Mouse (Mus musculus) liver, embryonic 13.5 days (tissue): ENCODE measurements at regions not wholly inside any gene's neighbourhood (a gene's known extent, or its start where the extent isn't known, plus 50 kb on each side); places are given as distances from the start of the nearest gene placed in this dataset.

ENCODE experiments used
- ATAC-seq: fragments of 200-750 bp; cut with Nextera tagmentation; 2 replicates; pipeline ENCODE4 v1.8.0; 2017; ENCODE audit warnings: low read depth, mild to moderate bottlenecking, moderate number of reproducible peaks, moderate library complexity
- DNase-seq: peaks from one replicate; pipeline ENCODE4 v3.0.0; 2022
- H3K27ac ChIP-seq: fragments of 300-500 bp; sonication (generic); 2 replicates; pipeline ENCODE4 v1.5.1; 2015; ENCODE audit warnings: moderate library complexity, mild to moderate bottlenecking, inconsistent platforms
- H3K27me3 ChIP-seq: fragments of 300-500 bp; sonication (generic); 2 replicates; pipeline ENCODE4 v1.6.1; 2015; ENCODE audit warnings: mild to moderate bottlenecking, inconsistent platforms
- H3K36me3 ChIP-seq: fragments of 300-500 bp; sonication (generic); 2 replicates; pipeline ENCODE4 v1.6.1; 2015; ENCODE audit warnings: mild to moderate bottlenecking, inconsistent platforms
- H3K4me1 ChIP-seq: fragments of 300-500 bp; sonication (generic); replicated peaks from 2 replicates; pipeline ENCODE4 v1.6.1; 2015; ENCODE audit warnings: inconsistent platforms
- H3K4me2 ChIP-seq: fragments of 300-500 bp; sonication (generic); 2 replicates; pipeline ENCODE4 v1.6.1; 2015; ENCODE audit warnings: inconsistent platforms, mild to moderate bottlenecking, moderate library complexity
- H3K4me3 ChIP-seq: fragments of 300-500 bp; sonication (generic); replicated peaks from 2 replicates; pipeline ENCODE4 v1.5.1; 2015; ENCODE audit warnings: mild to moderate bottlenecking, inconsistent platforms
- H3K9ac ChIP-seq: fragments of 300-500 bp; sonication (generic); 2 replicates; pipeline ENCODE4 v1.6.1; 2015; ENCODE audit warnings: mild to moderate bottlenecking, inconsistent platforms
- H3K9me3 ChIP-seq: fragments of 300-500 bp; sonication (generic); replicated peaks from 2 replicates; pipeline ENCODE4 v1.6.1; 2016; ENCODE audit warnings: inconsistent platforms
- WGBS: fragments of 180-500 bp; shearing (Covaris S2); methylation state at CpG from one replicate; pipeline ENCODE4 v1.1.7; 2015; ENCODE audit not compliant: insufficient replicate concordance; 5-methylcytosine and 5-hydroxymethylcytosine counted together

GRCm38 (mm10) chr8:8994596-8995189, 304.4 kb upstream of the Arglu1 start:
- WGBS = 6% methylated on average over 17 of the region's 17 CpGs
- no peaks in the 10 kb centered on the region for H3K4me1 ChIP-seq
- H3K4me2 ChIP-seq = peak overlapping the region; percentile 30
- no peaks in the 10 kb centered on the region for H3K9me3 ChIP-seq
- ATAC-seq = peak; percentile 68; the same call in 1 of the 2 replicates
- no peaks in the 10 kb centered on the region for H3K36me3 ChIP-seq
- DNase-seq = no peak
- peaks cover 16% of the 10 kb centered on the region for H3K27me3 ChIP-seq
- no peak overlapping the region for H3K27ac ChIP-seq
- H3K9ac ChIP-seq = no peak overlapping the region
- H3K4me3 ChIP-seq = no peak overlapping the region

- no peaks in the 10 kb centered on the region for H3K9me3 ChIP-seq
- no peak overlapping the region for H3K27ac ChIP-seq
- no peaks in the 10 kb centered on the region for H3K36me3 ChIP-seq
- no peak for DNase-seq
- H3K4me2 ChIP-seq = no peak overlapping the region
- no peak for ATAC-seq
- H3K9ac ChIP-seq = no peak overlapping the region
- 32% methylated on average over 7 of the region's 7 CpGs for WGBS
- no peaks in the 10 kb centered on the region for H3K4me1 ChIP-seq
- no peak overlapping the region for H3K4me3 ChIP-seq
- peaks cover 16% of the 10 kb centered on the region for H3K27me3 ChIP-seq
Observed at GRCm38 (mm10) chr8:8994008-8994407, 303.7 kb upstream of the Arglu1 start.

DNA sequence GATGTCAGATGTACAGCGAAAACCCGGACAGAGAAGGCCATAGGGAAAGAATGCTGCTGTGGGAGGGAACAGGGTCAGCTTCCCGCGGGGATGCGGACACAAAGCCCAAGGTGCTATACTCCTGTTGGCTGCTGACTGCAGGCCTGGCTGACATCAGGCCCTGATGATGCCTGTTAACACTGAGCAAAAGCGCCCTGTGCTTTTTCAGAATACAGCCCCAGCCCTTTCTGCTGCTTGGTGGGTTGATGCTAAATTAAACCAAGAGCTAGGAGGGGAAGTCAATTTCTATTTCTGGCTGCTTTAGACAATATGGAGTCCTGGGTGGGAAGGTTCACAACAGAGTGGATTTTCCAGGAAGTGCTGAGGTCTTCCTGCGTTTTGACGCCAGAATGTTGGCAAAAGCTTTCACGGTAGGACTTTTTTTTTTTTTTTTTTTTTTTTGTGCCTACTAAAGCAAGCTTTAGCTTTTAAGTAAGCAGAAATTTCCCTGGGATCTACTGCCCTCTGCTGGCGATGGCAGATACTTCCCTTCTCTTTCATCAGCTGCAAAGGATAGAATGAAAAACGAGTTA, 302.2 kb upstream of the Arglu1 start:
- ATAC-seq (no peak), DNase-seq (peak; percentile 15)
- no peaks in the 10 kb centered on the region for H3K9me3 ChIP-seq
- H3K4me2 ChIP-seq = no peak overlapping the region
- WGBS = 12% methylated on average over 11 of the region's 11 CpGs
- peaks cover 16% of the 10 kb centered on the region for H3K27me3 ChIP-seq
- no peak overlapping the region for H3K27ac ChIP-seq
- no peaks in the 10 kb centered on the region for H3K36me3 ChIP-seq
- H3K4me3 ChIP-seq = no peak overlapping the region
- H3K9ac ChIP-seq = no peak overlapping the region
- no peaks in the 10 kb centered on the region for H3K4me1 ChIP-seq

DNA sequence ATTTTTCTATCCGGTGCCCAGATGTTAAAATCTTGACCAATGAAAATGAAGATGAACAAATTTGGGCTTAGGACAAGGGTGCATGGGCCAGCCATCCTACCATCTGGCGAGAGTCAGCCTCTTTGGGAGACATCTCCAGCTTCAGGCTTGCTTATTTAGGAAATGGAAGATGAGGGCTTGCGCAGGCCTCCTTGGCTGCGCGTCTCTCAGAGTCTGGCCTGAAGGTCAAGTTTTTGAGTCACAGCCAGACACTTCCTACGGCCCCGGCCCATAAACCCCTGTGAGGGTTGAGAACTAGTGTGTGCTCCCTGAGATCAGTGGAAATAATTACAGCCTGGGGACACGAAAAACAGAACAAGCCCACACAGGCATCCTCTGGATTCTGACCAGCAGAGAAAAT, 300.7 kb upstream of the Arglu1 start:
- H3K4me2 ChIP-seq = no peak overlapping the region
- H3K27me3 ChIP-seq = peaks cover 16% of the 10 kb centered on the region
- H3K36me3 ChIP-seq = no peaks in the 10 kb centered on the region
- no peaks in the 10 kb centered on the region for H3K9me3 ChIP-seq
- no peak overlapping the region for H3K27ac ChIP-seq
- DNase-seq = no peak
- H3K9ac ChIP-seq = no peak overlapping the region
- no peak for ATAC-seq
- no peaks in the 10 kb centered on the region for H3K4me1 ChIP-seq
- no peak overlapping the region for H3K4me3 ChIP-seq
- 67% methylated on average over 8 of the region's 8 CpGs for WGBS

DNA sequence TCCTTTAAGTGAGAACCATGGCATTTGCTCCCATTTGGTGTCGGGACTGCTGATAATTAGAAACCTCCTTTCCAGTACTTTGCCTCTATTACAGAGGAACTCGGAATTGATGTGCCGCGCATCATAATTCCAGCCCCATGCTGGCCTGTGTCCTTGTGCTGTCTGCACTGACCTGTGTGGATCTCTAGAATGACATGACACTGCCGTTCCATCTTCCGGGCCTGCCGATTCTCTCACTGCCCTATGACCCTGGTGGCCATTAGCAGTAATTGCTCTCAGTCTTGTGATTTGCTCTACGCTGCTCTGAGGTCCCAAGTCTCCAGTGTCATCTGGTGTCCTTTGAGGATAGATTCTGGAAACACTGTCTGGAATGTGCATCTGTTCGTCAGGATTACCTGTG, 295.7 kb upstream of the Arglu1 start:
- H3K36me3 ChIP-seq = no peaks in the 10 kb centered on the region
- no peak for ATAC-seq
- H3K4me1 ChIP-seq = no peaks in the 10 kb centered on the region
- DNase-seq = no peak
- no peak overlapping the region for H3K4me2 ChIP-seq
- no peak overlapping the region for H3K27ac ChIP-seq
- 69% methylated on average over 9 of the region's 9 CpGs for WGBS
- H3K9me3 ChIP-seq = no peaks in the 10 kb centered on the region
- H3K27me3 ChIP-seq = no peaks in the 10 kb centered on the region
- H3K4me3 ChIP-seq = no peak overlapping the region
- H3K9ac ChIP-seq = no peak overlapping the region

- no peaks in the 10 kb centered on the region for H3K27me3 ChIP-seq
- H3K4me1 ChIP-seq = no peaks in the 10 kb centered on the region
- H3K27ac ChIP-seq = no peak overlapping the region
- WGBS = 48% methylated on average over 13 of the region's 13 CpGs
- H3K4me2 ChIP-seq = no peak overlapping the region
- H3K9ac ChIP-seq = no peak overlapping the region
- H3K4me3 ChIP-seq = no peak overlapping the region
- H3K9me3 ChIP-seq = no peaks in the 10 kb centered on the region
- DNase-seq (no peak), ATAC-seq (no peak)
- no peaks in the 10 kb centered on the region for H3K36me3 ChIP-seq
Observed at GRCm38 (mm10) chr8:8985395-8985794, 295.1 kb upstream of the Arglu1 start.

DNA sequence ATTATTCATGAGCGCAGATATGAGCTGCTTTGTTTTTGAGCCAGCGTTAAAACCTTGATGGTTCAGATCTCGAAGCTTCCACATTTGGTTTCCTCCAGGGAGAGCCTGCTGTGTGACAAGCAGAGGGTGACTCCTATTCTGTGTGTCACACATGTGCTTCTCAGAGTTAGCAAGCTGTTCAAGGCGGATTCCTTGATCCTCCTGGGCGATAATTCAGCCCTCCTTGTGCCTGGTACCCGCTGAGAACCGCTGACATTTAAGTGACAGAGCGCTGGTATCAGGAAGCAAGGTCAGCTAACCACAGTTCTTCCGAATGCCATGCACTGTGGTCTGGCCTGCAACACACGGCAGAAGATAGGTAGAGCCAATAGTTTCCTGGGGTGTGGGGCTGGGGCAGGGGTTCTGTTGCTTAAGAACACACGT, 294.5 kb upstream of the Arglu1 start:
- WGBS = 9% methylated on average over 11 of the region's 11 CpGs
- no peak for DNase-seq
- no peak overlapping the region for H3K4me2 ChIP-seq
- no peak overlapping the region for H3K9ac ChIP-seq
- ATAC-seq = no peak
- no peak overlapping the region for H3K27ac ChIP-seq
- H3K4me1 ChIP-seq = no peaks in the 10 kb centered on the region
- no peaks in the 10 kb centered on the region for H3K36me3 ChIP-seq
- H3K27me3 ChIP-seq = no peaks in the 10 kb centered on the region
- H3K4me3 ChIP-seq = no peak overlapping the region
- H3K9me3 ChIP-seq = no peaks in the 10 kb centered on the region

- no peak for DNase-seq
- H3K27ac ChIP-seq = no peak overlapping the region
- H3K9me3 ChIP-seq = no peaks in the 10 kb centered on the region
- WGBS = 7% methylated on average over 13 of the region's 13 CpGs
- no peak overlapping the region for H3K4me3 ChIP-seq
- no peaks in the 10 kb centered on the region for H3K36me3 ChIP-seq
- no peak overlapping the region for H3K4me2 ChIP-seq
- no peak overlapping the region for H3K9ac ChIP-seq
- H3K4me1 ChIP-seq = no peaks in the 10 kb centered on the region
- no peaks in the 10 kb centered on the region for H3K27me3 ChIP-seq
- no peak for ATAC-seq
Observed at GRCm38 (mm10) chr8:8984159-8984828, 294.0 kb upstream of the Arglu1 start.

GRCm38 (mm10) chr8:8983133-8983661, 292.9 kb upstream of the Arglu1 start:
- Histone ChIP-seq H3K4me3 (no peak overlapping the region), H3K36me3 (no peaks in the 10 kb centered on the region), H3K27ac (no peak overlapping the region), H3K27me3 (no peaks in the 10 kb centered on the region), H3K4me2 (no peak overlapping the region), H3K4me1 (no peaks in the 10 kb centered on the region), H3K9me3 (no peaks in the 10 kb centered on the region), H3K9ac (no peak overlapping the region)
- WGBS = 16% methylated on average over 5 of the region's 5 CpGs
- no peak for ATAC-seq
- DNase-seq = no peak

DNA sequence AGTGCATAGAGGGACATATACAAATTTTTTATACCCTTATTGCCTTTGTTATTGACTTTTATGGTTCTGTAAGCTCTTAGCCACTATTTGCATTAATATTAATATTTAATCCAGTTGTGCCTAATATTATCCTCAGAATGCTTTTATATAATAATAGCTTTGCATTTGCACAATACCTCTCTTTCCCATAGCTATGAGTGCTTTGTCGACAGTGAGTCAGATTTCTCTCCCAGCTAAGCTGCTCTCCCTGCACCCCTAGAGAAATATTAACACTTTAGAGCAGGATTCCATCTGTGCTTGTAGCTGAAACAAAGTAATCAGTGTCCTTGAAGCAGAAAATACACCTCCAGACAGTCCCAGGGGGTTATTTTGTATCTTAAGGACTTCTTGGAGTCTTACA, 288.6 kb upstream of the Arglu1 start:
- no peaks in the 10 kb centered on the region for H3K4me1 ChIP-seq
- H3K36me3 ChIP-seq = no peaks in the 10 kb centered on the region
- H3K9me3 ChIP-seq = no peaks in the 10 kb centered on the region
- no peak overlapping the region for H3K4me3 ChIP-seq
- H3K27ac ChIP-seq = no peak overlapping the region
- no peaks in the 10 kb centered on the region for H3K27me3 ChIP-seq
- WGBS = 53% methylated on average over 1 of the region's 1 CpGs
- no peak for ATAC-seq
- no peak overlapping the region for H3K9ac ChIP-seq
- no peak overlapping the region for H3K4me2 ChIP-seq
- no peak for DNase-seq

DNA sequence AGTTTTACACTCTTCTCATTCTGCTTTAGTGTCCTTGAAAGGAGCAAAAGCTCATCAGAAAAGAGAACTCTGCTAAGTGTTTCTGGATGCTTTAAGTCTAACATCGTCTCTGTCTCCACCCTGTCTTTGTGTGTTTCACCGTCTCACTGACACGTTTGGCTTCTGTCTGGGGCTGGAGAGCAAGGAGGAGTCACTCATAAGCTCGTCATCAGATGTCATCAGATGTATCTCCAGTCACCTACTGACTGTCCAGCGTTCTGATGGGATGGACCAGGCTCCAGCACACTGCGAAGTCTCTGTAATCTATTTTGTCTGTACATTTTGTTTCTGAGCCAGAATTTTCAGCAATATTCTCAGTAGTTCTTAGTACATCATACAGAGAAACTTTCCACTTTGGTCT, 283.4 kb upstream of the Arglu1 start:
- Histone ChIP-seq H3K4me3 (no peak overlapping the region), H3K9ac (no peak overlapping the region), H3K4me1 (no peaks in the 10 kb centered on the region), H3K4me2 (no peak overlapping the region), H3K27ac (no peak overlapping the region), H3K27me3 (no peaks in the 10 kb centered on the region), H3K36me3 (no peaks in the 10 kb centered on the region), H3K9me3 (no peaks in the 10 kb centered on the region)
- DNase-seq = no peak
- WGBS = 47% methylated on average over 6 of the region's 6 CpGs
- no peak for ATAC-seq

DNA sequence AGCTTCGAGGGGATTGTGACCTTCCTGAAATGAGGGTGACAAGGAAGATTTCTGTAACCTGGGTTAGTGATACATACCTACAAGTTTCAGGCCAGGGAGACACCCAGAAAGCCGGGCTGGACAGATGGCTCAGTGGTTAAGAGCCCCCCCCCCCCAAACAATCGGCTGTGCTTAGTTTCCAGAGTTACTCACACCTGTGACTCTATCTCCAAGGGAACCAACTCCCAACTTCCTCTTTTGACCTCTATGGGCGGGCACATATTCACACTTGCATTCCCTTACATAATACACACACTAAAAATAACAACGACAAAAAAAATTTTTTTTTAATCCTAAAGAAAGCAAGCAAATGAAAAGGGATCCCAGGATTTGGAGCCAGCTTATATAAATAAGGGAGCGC, 283.0 kb upstream of the Arglu1 start:
- WGBS = 26% methylated on average over 6 of the region's 6 CpGs
- DNase-seq = no peak
- H3K4me3 ChIP-seq = no peak overlapping the region

More for the DNA sequence above, 283.0 kb upstream of the Arglu1 start:
- H3K9ac ChIP-seq = no peak overlapping the region
- H3K27me3 ChIP-seq = no peaks in the 10 kb centered on the region
- no peaks in the 10 kb centered on the region for H3K4me1 ChIP-seq
- H3K9me3 ChIP-seq = no peaks in the 10 kb centered on the region
- H3K36me3 ChIP-seq = no peaks in the 10 kb centered on the region
- H3K4me2 ChIP-seq = no peak overlapping the region
- H3K27ac ChIP-seq = no peak overlapping the region
- no peak for ATAC-seq
